Mouse (Mus musculus) Muller cell, postnatal 12 days (primary cell): ENCODE measurements around the gene Arhgef40.
"Not testable (repeated sequence)": the region's sequence is repeated elsewhere in the genome, so short reads cannot be mapped to it uniquely, and the experiment has no call there.

Experiments
- DNase-seq: peaks from one replicate; pipeline ENCODE4 v3.0.0-alpha.2; 2015; ENCODE audit errors: inconsistent ontology term

Arhgef40 gene

GRCm38 (mm10) chr14:52018248-52019050 is 33.9 kb downstream of the Arhgef40 start:
- DNase-seq = no peak

DNA sequence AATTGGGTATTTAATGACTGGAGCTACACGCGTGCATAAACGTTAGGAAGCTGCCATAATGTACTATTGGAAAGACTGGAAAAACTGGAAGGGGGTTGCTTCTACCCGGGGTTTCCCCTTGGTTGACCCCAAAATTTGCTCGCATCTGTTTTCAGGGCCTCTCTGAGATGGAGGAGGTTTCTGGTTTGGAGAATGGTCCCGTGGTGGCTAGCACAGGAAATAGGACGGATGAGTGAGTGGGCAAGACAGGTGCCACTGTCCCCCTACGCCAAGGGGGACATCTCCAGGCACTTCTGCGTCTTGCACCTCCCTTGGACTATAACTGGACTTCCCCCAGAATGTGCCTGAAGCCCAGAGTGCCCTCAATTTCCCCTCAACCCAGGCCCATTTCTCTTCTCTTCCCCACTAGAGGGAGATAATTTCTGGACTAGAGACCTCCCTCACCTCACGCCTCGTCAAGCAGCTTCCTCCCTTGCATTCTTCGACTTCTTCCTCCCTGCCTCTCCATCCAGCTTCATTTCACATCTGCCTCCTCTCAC is 34.6 kb downstream of the Arhgef40 start:
- DNase-seq = no peak

GRCm38 (mm10) chr14:52019590-52020340 is 35.2 kb downstream of the Arhgef40 start:
- peak; percentile 99 for DNase-seq

DNA sequence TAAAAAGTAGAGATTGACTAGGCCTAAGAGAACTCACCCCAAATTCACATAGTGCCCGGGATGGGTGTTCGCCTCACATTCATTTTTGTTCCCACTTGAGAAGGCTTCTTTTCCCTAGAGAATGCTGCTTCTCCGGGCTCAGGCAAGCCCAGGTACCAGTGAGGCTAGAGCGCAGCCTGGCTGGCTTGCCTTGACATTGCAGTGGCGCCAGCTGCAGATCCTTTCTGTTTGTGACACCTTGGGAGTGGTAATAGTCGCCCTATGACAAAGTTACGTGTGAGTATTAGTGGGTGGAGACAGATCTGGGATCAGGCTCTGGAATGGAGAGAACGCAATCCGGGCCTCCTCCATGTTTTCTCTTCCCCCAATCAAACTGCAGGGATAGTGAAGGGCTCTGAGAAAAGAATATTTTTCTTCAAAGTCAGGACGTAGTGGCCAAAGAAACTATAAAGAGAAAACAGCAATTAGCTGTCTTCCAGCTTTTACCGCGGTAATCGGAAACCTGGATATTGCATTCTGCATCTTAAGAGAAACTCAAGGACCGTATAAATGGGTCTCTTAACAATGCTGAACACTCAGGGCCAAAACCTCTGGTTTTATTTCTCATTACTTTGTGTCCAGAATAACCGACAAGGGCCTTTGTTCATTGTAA is 36.1 kb downstream of the Arhgef40 start, which contains the start of gene Zfp219:
Zfp219 (minus strand) TSS at position 248 of the 652 bp plus-strand sequence.
- peak; percentile 80 for DNase-seq

- DNase-seq = no peak
Observed at GRCm38 (mm10) chr14:52021138-52021529, 36.6 kb downstream of the Arhgef40 start.

DNA sequence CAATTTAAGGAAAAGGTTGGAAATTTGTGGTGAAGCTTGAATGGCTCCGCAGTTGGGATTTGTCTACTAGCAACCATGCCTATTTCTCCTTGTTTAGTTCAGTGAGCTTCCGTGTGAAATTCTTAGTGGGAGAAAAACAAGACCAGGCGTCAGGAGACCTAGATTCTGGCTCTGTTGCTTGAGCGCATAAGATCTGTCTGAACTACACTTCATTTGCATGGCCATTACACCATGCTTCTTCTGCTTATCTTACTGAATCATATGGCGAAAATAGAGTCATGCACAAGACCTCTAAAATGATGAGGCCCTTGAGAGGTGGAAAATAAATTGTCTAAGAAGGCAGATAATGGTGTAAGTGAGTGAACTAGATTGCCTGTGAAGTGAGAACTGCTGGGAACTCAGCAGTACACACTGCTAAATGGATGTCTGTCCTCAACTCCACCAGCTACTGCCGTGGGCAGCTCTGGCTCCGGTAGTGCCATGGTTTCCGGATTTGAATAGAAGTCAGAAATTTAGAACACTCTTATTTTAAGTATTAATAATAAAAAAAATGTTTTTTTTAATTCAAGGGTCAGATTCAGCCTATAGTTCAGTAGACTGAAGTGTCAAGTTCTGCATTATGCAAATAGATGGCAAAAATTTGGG is 37.2 kb downstream of the Arhgef40 start:
- no peak for DNase-seq

DNA sequence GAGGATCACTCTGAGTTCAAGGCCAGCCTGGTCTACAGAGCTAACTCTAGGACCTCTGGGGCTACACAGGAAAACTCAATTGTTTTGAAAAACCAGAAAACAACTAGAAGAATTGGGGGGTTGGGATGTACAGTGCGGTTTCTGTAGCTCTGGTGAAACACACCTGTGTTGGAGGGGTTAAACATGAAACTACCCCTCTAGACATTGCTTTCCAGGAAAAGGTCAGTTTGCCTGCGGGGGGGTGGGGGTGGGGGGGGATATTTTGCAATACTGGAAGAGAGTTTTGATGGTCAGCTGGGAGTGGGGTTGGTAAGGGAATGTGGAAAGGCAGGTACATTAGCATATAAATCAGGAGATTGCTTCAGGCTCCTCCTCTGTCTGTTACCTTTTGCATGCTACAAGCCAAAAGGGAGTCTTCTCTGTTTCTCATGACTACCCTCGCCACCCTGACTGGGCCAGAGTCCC is 37.8 kb downstream of the Arhgef40 start:
- DNase-seq = no peak

DNA sequence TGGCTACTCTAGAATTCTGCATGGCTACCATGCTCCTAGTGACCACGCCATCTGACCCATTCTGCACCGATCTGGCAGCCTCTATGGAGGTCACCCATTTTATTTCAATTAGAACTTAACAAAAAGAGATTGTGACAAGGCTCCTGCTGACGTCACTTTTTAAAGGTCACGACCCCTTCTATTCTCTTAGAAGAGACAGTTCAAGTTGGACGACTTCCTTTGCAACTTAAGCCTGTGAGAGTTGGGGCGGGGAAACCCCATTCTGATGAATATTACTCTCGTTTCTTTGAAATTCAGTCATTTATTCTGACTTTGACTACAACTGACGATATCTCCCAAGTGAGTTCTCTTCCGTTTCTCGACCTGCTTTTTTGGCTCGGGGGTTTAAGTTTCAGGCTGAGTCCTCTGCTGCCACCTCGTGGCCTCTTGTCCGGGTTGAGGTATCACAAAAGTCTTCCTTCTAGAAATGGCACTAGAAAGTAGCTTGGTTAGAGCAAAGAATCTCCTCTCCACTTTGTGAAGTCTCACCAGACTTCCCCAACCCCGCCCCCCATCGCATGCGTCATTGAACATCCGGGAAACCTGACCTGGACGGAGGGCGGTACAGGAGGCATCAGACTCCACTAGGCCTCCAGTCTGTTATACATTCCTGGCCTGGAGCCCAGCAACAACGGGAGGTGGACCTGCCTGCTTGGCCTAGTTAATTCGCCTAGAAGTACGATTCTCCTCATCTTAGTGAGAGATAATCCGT is 38.4 kb downstream of the Arhgef40 start:
- DNase-seq = peak; percentile 98

DNA sequence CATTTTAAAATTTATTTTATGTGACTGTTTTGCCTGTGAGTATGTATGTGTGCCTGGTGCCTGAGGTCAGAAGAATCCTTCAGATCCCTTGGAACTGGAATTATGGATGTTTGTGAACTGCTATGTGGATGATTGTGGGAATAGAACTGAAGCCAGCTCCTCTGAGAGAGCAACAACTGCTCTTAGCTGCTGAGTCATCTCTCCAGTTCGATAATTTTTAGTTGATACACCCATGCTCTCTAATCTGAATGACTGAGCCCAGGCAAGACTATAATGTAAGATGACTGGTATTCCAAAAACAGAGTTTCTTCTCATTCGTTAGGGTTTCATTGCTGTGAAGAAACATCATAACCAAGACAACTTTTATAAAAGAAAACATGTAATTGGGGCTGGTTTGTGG is 39.6 kb downstream of the Arhgef40 start:
- no peak for DNase-seq

DNA sequence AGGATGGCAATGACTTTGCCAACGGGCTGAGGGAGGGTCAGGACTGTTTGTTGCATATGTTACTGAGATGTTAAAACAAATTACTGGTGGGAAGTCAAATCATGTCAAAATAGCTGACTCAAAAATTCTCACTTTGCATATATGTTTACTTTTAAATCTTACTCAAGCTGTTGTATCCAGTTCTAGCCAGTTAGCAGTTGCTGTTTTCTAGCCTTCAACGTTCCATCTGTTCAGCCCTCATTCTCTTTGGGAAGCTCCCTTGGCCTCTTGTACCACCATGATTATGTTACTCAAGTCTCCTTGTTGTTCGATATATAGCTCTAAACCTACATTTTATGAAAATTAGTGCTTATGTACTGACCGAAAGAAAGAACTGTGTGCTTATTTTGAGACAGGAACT is 41.8 kb downstream of the Arhgef40 start:
- DNase-seq = no peak

- no peak for DNase-seq
Observed at GRCm38 (mm10) chr14:52035926-52036325, 51.4 kb downstream of the Arhgef40 start.

- DNase-seq = no peak
Observed at GRCm38 (mm10) chr14:52039332-52039731, 54.8 kb downstream of the Arhgef40 start.

GRCm38 (mm10) chr14:52042359-52042758 is 57.8 kb downstream of the Arhgef40 start, which contains the start of gene Olfr221:
Gene Olfr221, minus strand, starts transcription at chr14:52042459.
- DNase-seq = not testable (repeated sequence)

GRCm38 (mm10) chr14:52043446-52043845 is 58.9 kb downstream of the Arhgef40 start:
- DNase-seq = no peak

GRCm38 (mm10) chr14:52044901-52045678 is 60.6 kb downstream of the Arhgef40 start:
- no peak for DNase-seq

- DNase-seq = no peak
Observed at GRCm38 (mm10) chr14:52045966-52046565, 61.5 kb downstream of the Arhgef40 start.

- not testable (repeated sequence) for DNase-seq
Observed at GRCm38 (mm10) chr14:52052720-52053119, 68.2 kb downstream of the Arhgef40 start.
